Mouse (Mus musculus): ENCODE data around the gene Sipa1l3. TPM values are rescaled to one million over a fixed set of nuclear protein-coding genes. Genes with fewer than 3 reads are reported as not detected.

Sipa1l3 gene
- polyA plus RNA-seq, 1 experiment = 71.5 TPM

GRCm38 (mm10) chr7:29491471-29491755 is 27.0 kb downstream of the Sipa1l3 start:
- Histone ChIP-seq H3K27ac (ENCODE audit: control insufficient read depth, insufficient read depth, low read depth, low read length) (no peak overlapping the region), H3K4me1 (ENCODE audit: control insufficient read depth, insufficient read depth, low read length) (peaks cover 12% of the 10 kb centered on the region), H3K36me3 (ENCODE audit: control insufficient read depth, insufficient read depth, low read length) (no peaks in the 10 kb centered on the region), H3K4me3 (ENCODE audit: control insufficient read depth, low read depth, low read length) (no peak overlapping the region), H3K27me3 (ENCODE audit: control insufficient read depth, insufficient read depth, low read length) (no peaks in the 10 kb centered on the region)
- no peak for TF ChIP-seq CTCF (IDR thresholded peaks at IDR 0.05; ENCODE audit: control insufficient read depth, insufficient read depth, insufficient replicate concordance, low read depth, low read length)
- no peak for TF ChIP-seq POLR2A (IDR thresholded peaks at IDR 0.05; ENCODE audit: control insufficient read depth, low read depth, low read length)

GRCm38 (mm10) chr7:29490704-29491470 is 27.6 kb downstream of the Sipa1l3 start:
- H3K27ac ChIP-seq (ENCODE audit: control insufficient read depth, insufficient read depth, low read depth, low read length) = no peak overlapping the region; the same call in 1 of the 2 replicates

GRCm38 (mm10) chr7:29489851-29490250 is 28.6 kb downstream of the Sipa1l3 start:
- no peak overlapping the region; the same call in 1 of the 2 replicates for H3K27ac ChIP-seq (ENCODE audit: control insufficient read depth, insufficient read depth, low read depth, low read length)
- no peaks in the 10 kb centered on the region for H3K36me3 ChIP-seq (ENCODE audit: control insufficient read depth, insufficient read depth, low read length)
- no peaks in the 10 kb centered on the region for H3K27me3 ChIP-seq (ENCODE audit: control insufficient read depth, insufficient read depth, low read length)
- H3K4me1 ChIP-seq (ENCODE audit: control insufficient read depth, insufficient read depth, low read length) = peaks cover 12% of the 10 kb centered on the region
- TF ChIP-seq CTCF (IDR thresholded peaks at IDR 0.05; ENCODE audit: control insufficient read depth, insufficient read depth, insufficient replicate concordance, low read depth, low read length) = no peak
- no peak for TF ChIP-seq POLR2A (IDR thresholded peaks at IDR 0.05; ENCODE audit: control insufficient read depth, low read depth, low read length)
- no peak overlapping the region for H3K4me3 ChIP-seq (ENCODE audit: control insufficient read depth, low read depth, low read length)

More at GRCm38 (mm10) chr7:29490704-29491470, 27.6 kb downstream of the Sipa1l3 start:
- Histone ChIP-seq H3K4me3 (ENCODE audit: control insufficient read depth, low read depth, low read length) (no peak overlapping the region), H3K36me3 (ENCODE audit: control insufficient read depth, insufficient read depth, low read length) (no peaks in the 10 kb centered on the region), H3K27me3 (ENCODE audit: control insufficient read depth, insufficient read depth, low read length) (no peaks in the 10 kb centered on the region), H3K4me1 (ENCODE audit: control insufficient read depth, insufficient read depth, low read length) (peaks cover 12% of the 10 kb centered on the region)
- TF ChIP-seq CTCF (IDR thresholded peaks at IDR 0.05; ENCODE audit: control insufficient read depth, insufficient read depth, insufficient replicate concordance, low read depth, low read length) = no peak
- no peak for TF ChIP-seq POLR2A (IDR thresholded peaks at IDR 0.05; ENCODE audit: control insufficient read depth, low read depth, low read length)

- peaks cover 12% of the 10 kb centered on the region for H3K4me1 ChIP-seq (ENCODE audit: control insufficient read depth, insufficient read depth, low read length)
- H3K27me3 ChIP-seq (ENCODE audit: control insufficient read depth, insufficient read depth, low read length) = no peaks in the 10 kb centered on the region
- no peak overlapping the region for H3K4me3 ChIP-seq (ENCODE audit: control insufficient read depth, low read depth, low read length)
- TF ChIP-seq CTCF (IDR thresholded peaks at IDR 0.05; ENCODE audit: control insufficient read depth, insufficient read depth, insufficient replicate concordance, low read depth, low read length) (no peak), POLR2A (IDR thresholded peaks at IDR 0.05; ENCODE audit: control insufficient read depth, low read depth, low read length) (no peak)
- no peak overlapping the region for H3K27ac ChIP-seq (ENCODE audit: control insufficient read depth, insufficient read depth, low read depth, low read length)
- no peaks in the 10 kb centered on the region for H3K36me3 ChIP-seq (ENCODE audit: control insufficient read depth, insufficient read depth, low read length)
Measured at GRCm38 (mm10) chr7:29489364-29489763, 29.1 kb downstream of the Sipa1l3 start.

GRCm38 (mm10) chr7:29486753-29487152 is 31.7 kb downstream of the Sipa1l3 start:
- Histone ChIP-seq H3K27ac (ENCODE audit: control insufficient read depth, insufficient read depth, low read depth, low read length) (no peak overlapping the region), H3K4me3 (ENCODE audit: control insufficient read depth, low read depth, low read length) (no peak overlapping the region), H3K27me3 (ENCODE audit: control insufficient read depth, insufficient read depth, low read length) (no peaks in the 10 kb centered on the region), H3K4me1 (ENCODE audit: control insufficient read depth, insufficient read depth, low read length) (peaks cover 10% of the 10 kb centered on the region), H3K36me3 (ENCODE audit: control insufficient read depth, insufficient read depth, low read length) (no peaks in the 10 kb centered on the region)
- no peak for TF ChIP-seq POLR2A (IDR thresholded peaks at IDR 0.05; ENCODE audit: control insufficient read depth, low read depth, low read length)
- TF ChIP-seq CTCF (IDR thresholded peaks at IDR 0.05; ENCODE audit: control insufficient read depth, insufficient read depth, insufficient replicate concordance, low read depth, low read length) = no peak

- H3K27me3 ChIP-seq (ENCODE audit: control insufficient read depth, insufficient read depth, low read length) = no peaks in the 10 kb centered on the region
- H3K36me3 ChIP-seq (ENCODE audit: control insufficient read depth, insufficient read depth, low read length) = no peaks in the 10 kb centered on the region
- H3K4me1 ChIP-seq (ENCODE audit: control insufficient read depth, insufficient read depth, low read length) = peaks cover 8% of the 10 kb centered on the region
- TF ChIP-seq POLR2A (IDR thresholded peaks at IDR 0.05; ENCODE audit: control insufficient read depth, low read depth, low read length) (no peak), CTCF (IDR thresholded peaks at IDR 0.05; ENCODE audit: control insufficient read depth, insufficient read depth, insufficient replicate concordance, low read depth, low read length) (no peak)
- H3K27ac ChIP-seq (ENCODE audit: control insufficient read depth, insufficient read depth, low read depth, low read length) = no peak overlapping the region
- H3K4me3 ChIP-seq (ENCODE audit: control insufficient read depth, low read depth, low read length) = no peak overlapping the region
Measured at GRCm38 (mm10) chr7:29485721-29486120, 32.7 kb downstream of the Sipa1l3 start.

- no peaks in the 10 kb centered on the region for H3K36me3 ChIP-seq (ENCODE audit: control insufficient read depth, insufficient read depth, low read length)
- peaks cover 7% of the 10 kb centered on the region for H3K4me1 ChIP-seq (ENCODE audit: control insufficient read depth, insufficient read depth, low read length)
- H3K27ac ChIP-seq (ENCODE audit: control insufficient read depth, insufficient read depth, low read depth, low read length) = no peak overlapping the region
- no peaks in the 10 kb centered on the region for H3K27me3 ChIP-seq (ENCODE audit: control insufficient read depth, insufficient read depth, low read length)
- no peak overlapping the region for H3K4me3 ChIP-seq (ENCODE audit: control insufficient read depth, low read depth, low read length)
- TF ChIP-seq CTCF (IDR thresholded peaks at IDR 0.05; ENCODE audit: control insufficient read depth, insufficient read depth, insufficient replicate concordance, low read depth, low read length) (no peak), POLR2A (IDR thresholded peaks at IDR 0.05; ENCODE audit: control insufficient read depth, low read depth, low read length) (no peak)
Measured at GRCm38 (mm10) chr7:29483556-29483955, 34.9 kb downstream of the Sipa1l3 start.

Measured in testis, adult 2 months (tissue).